Mouse (Mus musculus) frontal cortex, adult 2 months (tissue): ENCODE measurements around the gene Myo18a. TPM values are rescaled to one million over a fixed set of nuclear protein-coding genes. Genes with fewer than 3 reads are reported as not detected.

Source experiments
- polyA plus RNA-seq: library from polyadenylated mRNA; depleted of rRNA; stranded (reverse); fragments of >200 nt; gene quantifications from 2 replicates; pipeline ENCODE4 v1.2.3, GENCODE M21; 2012; rRNA removed

Gene Myo18a
- polyA plus RNA-seq, 1 experiment = 67.7 TPM

Other genes with a start within 250 kb of the Myo18a start
- 0.48 and 0.66 TPM in 2 replicates for gene Abhd15, start 248.1 kb upstream of the Myo18a start, polyA plus RNA-seq
- 7.5 and 8.6 TPM in 2 replicates for gene Trp53i13, start 247.3 kb upstream of the Myo18a start, polyA plus RNA-seq
- gene Gm10392, start 244.0 kb upstream of the Myo18a start, polyA plus RNA-seq = not detected in 2 replicates
- 30.8 and 32.5 TPM in 2 replicates for gene Taok1, start 155.4 kb upstream of the Myo18a start, polyA plus RNA-seq
- gene Nufip2, start 77.1 kb upstream of the Myo18a start, polyA plus RNA-seq = 15.6 and 16.6 TPM in 2 replicates
- 0.16 TPM in 1 of 2 replicates, not detected in the other for gene Cryba1, start 38.0 kb upstream of the Myo18a start, polyA plus RNA-seq
- gene Gm10277, start 24.5 kb downstream of the Myo18a start, polyA plus RNA-seq = not detected in 2 replicates
- gene Pipox, start 130.8 kb downstream of the Myo18a start, polyA plus RNA-seq = 7.0 and 8.6 TPM in 2 replicates
- gene Sez6, start 167.6 kb downstream of the Myo18a start, polyA plus RNA-seq = 169 and 190 TPM in 2 replicates
- gene Phf12, start 219.5 kb downstream of the Myo18a start, polyA plus RNA-seq = 43.8 and 45.3 TPM in 2 replicates